23 mouse cellular contexts compared by ENCODE assay signal in the genomic region with DNA sequence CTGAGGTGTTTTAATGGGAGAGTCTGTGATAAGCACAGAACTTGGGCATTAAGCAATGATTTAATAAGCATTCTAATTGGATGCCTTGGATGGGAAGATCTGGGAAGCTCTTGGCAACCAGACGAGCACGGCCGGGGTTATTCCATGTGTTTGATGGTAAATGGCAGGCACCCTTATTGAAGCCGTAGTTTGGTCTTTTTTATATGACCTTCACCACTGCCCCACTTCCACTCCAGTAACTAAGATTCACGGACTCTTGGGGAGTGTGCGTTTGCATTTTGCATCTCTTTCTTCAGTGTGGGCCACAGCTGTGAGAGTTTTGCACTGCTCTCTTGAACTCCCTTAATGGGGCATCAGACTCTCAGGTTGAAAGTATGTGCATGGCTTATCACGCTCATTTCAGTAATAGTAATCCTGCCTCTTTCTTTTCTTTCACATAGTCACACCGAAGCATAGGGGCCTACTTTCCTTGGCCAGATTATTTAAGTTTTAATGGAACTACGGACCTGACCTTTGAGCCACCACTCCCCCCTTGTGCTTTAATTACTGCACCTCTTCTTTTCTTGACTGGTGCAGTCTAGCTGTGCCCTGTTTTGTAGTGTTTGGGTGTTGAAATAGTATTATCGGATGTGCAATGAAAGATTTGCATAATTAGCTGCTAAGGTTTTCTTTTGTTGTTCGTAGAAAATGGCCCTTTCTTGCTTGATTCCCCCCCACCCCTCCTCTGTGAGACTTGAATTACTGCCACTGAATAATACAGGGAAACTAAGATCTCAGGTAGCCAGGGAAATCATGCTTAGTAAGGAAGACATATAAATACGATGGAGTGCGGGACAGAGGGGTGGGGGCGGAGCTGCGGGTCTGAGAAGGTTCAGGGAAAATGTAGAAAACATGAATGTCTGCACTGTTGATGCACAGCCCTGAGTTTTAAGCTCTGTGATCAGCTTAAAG.
DNase-seq lines count a peak whose midpoint lies in the region; ATAC-seq and TF ChIP-seq lines count a peak whose summit lies in the region.
"Had no signal": no experiment of that assay in that cellular context is flagged by ENCODE, and none has a peak within 500 bp of the region (broad histone marks: within the 10 kb centered on the region; RNA-seq: fewer than 3 reads in every experiment).

No protein-coding gene starts in this region.

- H3K27me3 ChIP-seq in forebrain, embryonic 14.5 days (replicated peaks; ENCODE audit: control insufficient read depth, insufficient read depth, low read length): no peaks in the 10 kb centered on the region
- no peaks in the 10 kb centered on the region for H3K27me3 ChIP-seq in midbrain, embryonic 13.5 days
- H3K27me3 ChIP-seq: embryonic facial prominence, embryonic 12.5 days; heart, embryonic 12.5 days; hindbrain, embryonic 13.5 days; neural tube, embryonic 15.5 days had no signal

- ATAC-seq in forebrain, embryonic 14.5 days: peak; percentile 55; the same call in 1 of the 2 replicates
- ATAC-seq in midbrain, embryonic 13.5 days: peak; percentile 57; the same call in 1 of the 2 replicates
- no peak for ATAC-seq in frontal cortex, adult (ENCODE audit: low TSS enrichment)

- DNase-seq in heart, adult 11 months: peak; percentile 46
- DNase-seq in heart, adult 18-20 months: no peak
- DNase-seq in brain, embryonic 14.5 days (ENCODE audit: low read depth): peak; percentile 65
- DNase-seq in forebrain, embryonic 14.5 days (ENCODE audit: low spot score): peak; percentile 49
- DNase-seq in kidney, postnatal 36 days: no peak
- DNase-seq: adrenal gland, postnatal 25 days; cerebellum, postnatal 10 days; heart, postnatal 10 days; kidney, adult 8-10 months; kidney, postnatal 10 days; lung, postnatal 4 days; right cerebral cortex, adult 18-20 months; thymus, adult 18-20 months; thymus, postnatal 4 days had no signal

- no peaks in the 10 kb centered on the region for H3K36me3 ChIP-seq in forebrain, embryonic 14.5 days (ENCODE audit: control insufficient read depth, insufficient read depth, low read length)
- H3K36me3 ChIP-seq in midbrain, embryonic 13.5 days: no peaks in the 10 kb centered on the region
- H3K36me3 ChIP-seq: embryonic facial prominence, embryonic 12.5 days; heart, embryonic 12.5 days; hindbrain, embryonic 13.5 days; limb, embryonic 10.5 days; neural tube, embryonic 15.5 days had no signal

- no peak for TF ChIP-seq CTCF in brain, embryonic 14.5 days (IDR thresholded peaks at IDR 0.05; ENCODE audit: borderline replicate concordance, extremely low read depth, insufficient read depth, insufficient read length)

- H3K9ac ChIP-seq in forebrain, embryonic 14.5 days (ENCODE audit: low read length): no peak overlapping the region
- no peak overlapping the region for H3K9ac ChIP-seq in midbrain, embryonic 13.5 days (replicated peaks)
- H3K9ac ChIP-seq: embryonic facial prominence, embryonic 12.5 days; heart, embryonic 12.5 days; hindbrain, embryonic 13.5 days; neural tube, embryonic 15.5 days had no signal

- H3K9me3 ChIP-seq in forebrain, embryonic 14.5 days (replicated peaks; ENCODE audit: control insufficient read depth, low read length): no peaks in the 10 kb centered on the region
- H3K9me3 ChIP-seq in midbrain, embryonic 13.5 days: no peaks in the 10 kb centered on the region
- H3K9me3 ChIP-seq: embryonic facial prominence, embryonic 12.5 days; heart, embryonic 12.5 days; hindbrain, embryonic 13.5 days; limb, embryonic 10.5 days; neural tube, embryonic 15.5 days had no signal

- peak overlapping the region; percentile 29 for H3K4me2 ChIP-seq in forebrain, embryonic 14.5 days (ENCODE audit: low read length)
- no peak overlapping the region for H3K4me2 ChIP-seq in midbrain, embryonic 13.5 days (replicated peaks)
- H3K4me2 ChIP-seq: embryonic facial prominence, embryonic 12.5 days; heart, embryonic 12.5 days; hindbrain, embryonic 13.5 days; neural tube, embryonic 15.5 days had no signal

- no peak overlapping the region for H3K4me3 ChIP-seq in forebrain, embryonic 14.5 days (ENCODE audit: low read depth, low read length)
- H3K4me3 ChIP-seq in midbrain, embryonic 13.5 days (replicated peaks): no peak overlapping the region
- H3K4me3 ChIP-seq: embryonic facial prominence, embryonic 12.5 days; erythroblast, embryonic 14.5 days; heart, embryonic 12.5 days; hindbrain, embryonic 13.5 days; limb, embryonic 10.5 days; myocyte; neural tube, embryonic 15.5 days had no signal

- peaks cover 12% of the 10 kb centered on the region for H3K4me1 ChIP-seq in forebrain, embryonic 14.5 days (ENCODE audit: control insufficient read depth, insufficient read depth, low read length)
- peaks cover 18% of the 10 kb centered on the region for H3K4me1 ChIP-seq in midbrain, embryonic 13.5 days (replicated peaks)
- H3K4me1 ChIP-seq: neural tube, embryonic 15.5 days had no signal

- 11% methylated on average over 15 of the region's 15 CpGs for WGBS in forebrain, embryonic 14.5 days
- 36% methylated on average over 15 of the region's 15 CpGs for WGBS in midbrain, embryonic 13.5 days

- TF ChIP-seq POLR2A in brain, embryonic 14.5 days (IDR thresholded peaks at IDR 0.05; ENCODE audit: borderline replicate concordance, extremely low read depth, insufficient read depth, insufficient read length, poor library complexity, severe bottlenecking): no peak

- H3K27ac ChIP-seq in forebrain, embryonic 14.5 days (ENCODE audit: low read depth, low read length): no peak overlapping the region
- no peak overlapping the region for H3K27ac ChIP-seq in midbrain, embryonic 13.5 days
- H3K27ac ChIP-seq: embryonic facial prominence, embryonic 12.5 days; hindbrain, embryonic 13.5 days; limb, embryonic 10.5 days; neural tube, embryonic 15.5 days had no signal

Comparison
In these comparisons a context has a peak if more than half of its experiments do, and no peak if none do; other contexts are left out.
1. DNase-seq: peak in heart, adult 11 months (single experiment), brain, embryonic 14.5 days (single experiment) and forebrain, embryonic 14.5 days (single experiment); none in heart, adult 18-20 months (0 of 2) and kidney, postnatal 36 days (0 of 2).